Mouse (Mus musculus) thymus, postnatal 25 days (tissue): ENCODE results near the gene Btn1a1.

Experiments used
- DNase-seq: peaks from one replicate; pipeline ENCODE4 v3.0.0; 2022

The Btn1a1 gene

GRCm38 (mm10) chr13:23465600-23466109 is at the start of gene Btn1a1:
Btn1a1 (minus strand) TSS chr13:23465901.
- DNase-seq = peak; percentile 29

- DNase-seq = no peak
Measured at GRCm38 (mm10) chr13:23515281-23515680, 49.6 kb upstream of the Btn1a1 start.

- no peak for DNase-seq
Measured at GRCm38 (mm10) chr13:23513517-23513916, 47.8 kb upstream of the Btn1a1 start.

GRCm38 (mm10) chr13:23510127-23510526 is 44.4 kb upstream of the Btn1a1 start:
- no peak for DNase-seq

GRCm38 (mm10) chr13:23506819-23507515 is 41.3 kb upstream of the Btn1a1 start:
- no peak for DNase-seq

GRCm38 (mm10) chr13:23506351-23506750 is 40.6 kb upstream of the Btn1a1 start:
- DNase-seq = peak; percentile 68

- DNase-seq = no peak
Measured at GRCm38 (mm10) chr13:23505662-23506345, 40.1 kb upstream of the Btn1a1 start.

GRCm38 (mm10) chr13:23503797-23504196 is 38.1 kb upstream of the Btn1a1 start:
- peak; percentile 78 for DNase-seq

- DNase-seq = no peak
Measured at GRCm38 (mm10) chr13:23502916-23503315, 37.2 kb upstream of the Btn1a1 start.

GRCm38 (mm10) chr13:23502031-23502567 is 36.4 kb upstream of the Btn1a1 start:
- DNase-seq = no peak

GRCm38 (mm10) chr13:23501511-23501910 is 35.8 kb upstream of the Btn1a1 start:
- DNase-seq = no peak

GRCm38 (mm10) chr13:23500424-23501200 is 34.9 kb upstream of the Btn1a1 start:
- DNase-seq = peak; percentile 84

GRCm38 (mm10) chr13:23499943-23500342 is 34.2 kb upstream of the Btn1a1 start:
- DNase-seq = no peak

GRCm38 (mm10) chr13:23498653-23499052 is 33.0 kb upstream of the Btn1a1 start:
- DNase-seq = no peak

- DNase-seq = no peak
Measured at GRCm38 (mm10) chr13:23497656-23498321, 32.1 kb upstream of the Btn1a1 start.

GRCm38 (mm10) chr13:23495526-23495925 is 29.8 kb upstream of the Btn1a1 start:
- DNase-seq = no peak

- no peak for DNase-seq
Measured at GRCm38 (mm10) chr13:23491990-23492389, 26.3 kb upstream of the Btn1a1 start.

- DNase-seq = no peak
Measured at GRCm38 (mm10) chr13:23491263-23491662, 25.6 kb upstream of the Btn1a1 start.

- no peak for DNase-seq
Measured at GRCm38 (mm10) chr13:23490863-23491262, 25.2 kb upstream of the Btn1a1 start.

GRCm38 (mm10) chr13:23488400-23489322 is 23.0 kb upstream of the Btn1a1 start, which contains the start of gene Btn2a2:
Btn2a2 (minus strand) TSS chr13:23488857.
- peak; percentile 43 for DNase-seq

- no peak for DNase-seq
Measured at GRCm38 (mm10) chr13:23485271-23485670, 19.6 kb upstream of the Btn1a1 start.
